Mouse (Mus musculus): ENCODE data around the gene Azin2.

DNA sequence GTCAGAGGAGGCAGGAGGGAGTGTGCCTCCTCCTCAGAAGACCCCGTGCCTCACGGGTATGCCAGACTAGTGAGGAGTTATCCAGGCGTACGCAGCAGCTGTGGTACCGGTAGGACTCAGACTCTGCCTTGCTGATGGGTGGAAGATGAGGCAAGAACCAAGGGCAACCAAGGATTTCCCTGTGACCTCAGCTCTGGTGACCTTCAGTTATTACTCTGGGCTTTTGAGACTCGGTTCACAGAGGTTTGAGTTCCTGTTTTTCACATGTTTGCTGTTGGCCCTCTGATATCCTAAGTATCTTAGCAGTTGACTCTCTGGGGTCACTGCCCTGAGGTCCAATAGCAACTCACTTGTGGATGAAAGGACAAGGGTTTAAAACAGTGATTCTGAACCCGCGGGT, 41.5 kb upstream of the Azin2 start:
- TF ChIP-seq CTCF (IDR thresholded peaks at IDR 0.05; ENCODE audit: extremely low read depth, insufficient read depth, low read length) (no peak), POLR2A (IDR thresholded peaks at IDR 0.05; ENCODE audit: extremely low read depth, insufficient read depth, low read length) (no peak)

Measured in cortical plate, adult 2 months (tissue).